Mouse (Mus musculus): ENCODE measurements around the gene Sestd1. TPM values are rescaled to one million over a fixed set of nuclear protein-coding genes. Genes with fewer than 3 reads are reported as not detected.

Gene Sestd1
- polyA plus RNA-seq, 1 experiment from 2014 or later: 27.9 TPM

- TF ChIP-seq CTCF (IDR thresholded peaks at IDR 0.05; ENCODE audit: low read depth): no peak
- Histone ChIP-seq H3K4me2 (no peak overlapping the region), H3K4me1 (ENCODE audit: insufficient read depth) (no peaks in the 10 kb centered on the region), H3K9me3 (ENCODE audit: low read depth, low read length) (no peaks in the 10 kb centered on the region), H3K9ac (no peak overlapping the region), H3K4me3 (ENCODE audit: low read depth, low read length) (no peak overlapping the region), H3K27me3 (ENCODE audit: insufficient read depth, low read length) (no peaks in the 10 kb centered on the region), H3K27ac (ENCODE audit: low read depth) (no peak overlapping the region), H3K36me3 (ENCODE audit: insufficient read depth) (peaks cover 15% of the 10 kb centered on the region)
- no peak for ATAC-seq (ENCODE audit: insufficient read depth)
- 82% methylated on average over 4 of the region's 4 CpGs for WGBS
- no peak for DNase-seq
These were observed 80.0 kb downstream of the Sestd1 start for GRCm38 (mm10) chr2:77200379-77200778.

GRCm38 (mm10) chr2:77198246-77198645 is 82.1 kb downstream of the Sestd1 start:
- no peak for DNase-seq
- Histone ChIP-seq H3K9ac (no peak overlapping the region), H3K27me3 (ENCODE audit: insufficient read depth, low read length) (no peaks in the 10 kb centered on the region), H3K4me1 (ENCODE audit: insufficient read depth) (no peaks in the 10 kb centered on the region), H3K4me3 (ENCODE audit: low read depth, low read length) (no peak overlapping the region), H3K4me2 (no peak overlapping the region), H3K27ac (ENCODE audit: low read depth) (no peak overlapping the region), H3K9me3 (ENCODE audit: low read depth, low read length) (no peaks in the 10 kb centered on the region), H3K36me3 (ENCODE audit: insufficient read depth) (peaks cover 31% of the 10 kb centered on the region)
- no peak for ATAC-seq (ENCODE audit: insufficient read depth)
- 55% methylated on average over 5 of the region's 5 CpGs for WGBS
- TF ChIP-seq CTCF (IDR thresholded peaks at IDR 0.05; ENCODE audit: low read depth): no peak

- Histone ChIP-seq H3K4me3 (ENCODE audit: low read depth, low read length) (no peak overlapping the region), H3K36me3 (ENCODE audit: insufficient read depth) (peaks cover 31% of the 10 kb centered on the region), H3K27ac (ENCODE audit: low read depth) (no peak overlapping the region), H3K9ac (no peak overlapping the region), H3K9me3 (ENCODE audit: low read depth, low read length) (no peaks in the 10 kb centered on the region), H3K4me1 (ENCODE audit: insufficient read depth) (no peaks in the 10 kb centered on the region), H3K27me3 (ENCODE audit: insufficient read depth, low read length) (no peaks in the 10 kb centered on the region), H3K4me2 (no peak overlapping the region)
- WGBS: 76% methylated on average over 4 of the region's 4 CpGs
- ATAC-seq (ENCODE audit: insufficient read depth) (no peak), DNase-seq (no peak)
- TF ChIP-seq CTCF (IDR thresholded peaks at IDR 0.05; ENCODE audit: low read depth): no peak
These were observed 83.6 kb downstream of the Sestd1 start for GRCm38 (mm10) chr2:77196819-77197218.

GRCm38 (mm10) chr2:77195056-77195455 is 85.3 kb downstream of the Sestd1 start:
- Histone ChIP-seq H3K27ac (ENCODE audit: low read depth) (no peak overlapping the region), H3K36me3 (ENCODE audit: insufficient read depth) (peaks cover 47% of the 10 kb centered on the region), H3K4me3 (ENCODE audit: low read depth, low read length) (no peak overlapping the region), H3K9ac (no peak overlapping the region), H3K27me3 (ENCODE audit: insufficient read depth, low read length) (no peaks in the 10 kb centered on the region), H3K9me3 (ENCODE audit: low read depth, low read length) (no peaks in the 10 kb centered on the region), H3K4me1 (ENCODE audit: insufficient read depth) (no peaks in the 10 kb centered on the region), H3K4me2 (no peak overlapping the region)
- WGBS: 81% methylated on average over 5 of the region's 5 CpGs
- ATAC-seq (ENCODE audit: insufficient read depth) (no peak), DNase-seq (no peak)
- no peak for TF ChIP-seq CTCF (IDR thresholded peaks at IDR 0.05; ENCODE audit: low read depth)

- 93% methylated on average over 3 of the region's 3 CpGs for WGBS
- Histone ChIP-seq H3K36me3 (ENCODE audit: insufficient read depth) (peaks cover 60% of the 10 kb centered on the region), H3K4me3 (ENCODE audit: low read depth, low read length) (no peak overlapping the region), H3K27ac (ENCODE audit: low read depth) (no peak overlapping the region), H3K9ac (no peak overlapping the region), H3K4me1 (ENCODE audit: insufficient read depth) (no peaks in the 10 kb centered on the region), H3K9me3 (ENCODE audit: low read depth, low read length) (no peaks in the 10 kb centered on the region), H3K4me2 (no peak overlapping the region), H3K27me3 (ENCODE audit: insufficient read depth, low read length) (no peaks in the 10 kb centered on the region)
- no peak for TF ChIP-seq CTCF (IDR thresholded peaks at IDR 0.05; ENCODE audit: low read depth)
- ATAC-seq (ENCODE audit: insufficient read depth) (no peak), DNase-seq (no peak)
These were observed 88.6 kb downstream of the Sestd1 start for GRCm38 (mm10) chr2:77191811-77192210.

GRCm38 (mm10) chr2:77190891-77191290 is 89.5 kb downstream of the Sestd1 start:
- Histone ChIP-seq H3K9ac (no peak overlapping the region), H3K4me2 (no peak overlapping the region), H3K27ac (ENCODE audit: low read depth) (no peak overlapping the region), H3K36me3 (ENCODE audit: insufficient read depth) (peaks cover 61% of the 10 kb centered on the region), H3K9me3 (ENCODE audit: low read depth, low read length) (no peaks in the 10 kb centered on the region), H3K4me3 (ENCODE audit: low read depth, low read length) (no peak overlapping the region), H3K27me3 (ENCODE audit: insufficient read depth, low read length) (no peaks in the 10 kb centered on the region), H3K4me1 (ENCODE audit: insufficient read depth) (no peaks in the 10 kb centered on the region)
- DNase-seq (no peak), ATAC-seq (ENCODE audit: insufficient read depth) (no peak)
- 92% methylated on average over 7 of the region's 7 CpGs for WGBS
- no peak for TF ChIP-seq CTCF (IDR thresholded peaks at IDR 0.05; ENCODE audit: low read depth)

GRCm38 (mm10) chr2:77190301-77190700 is 90.1 kb downstream of the Sestd1 start:
- H3K27ac ChIP-seq (ENCODE audit: low read depth): no peak overlapping the region
- no peak overlapping the region for H3K4me3 ChIP-seq (ENCODE audit: low read depth, low read length)
- H3K4me1 ChIP-seq (ENCODE audit: insufficient read depth): no peaks in the 10 kb centered on the region
- H3K36me3 ChIP-seq (ENCODE audit: insufficient read depth): peaks cover 65% of the 10 kb centered on the region
- TF ChIP-seq CTCF (IDR thresholded peaks at IDR 0.05; ENCODE audit: low read depth): no peak
- H3K9ac ChIP-seq: no peak overlapping the region
- ATAC-seq (ENCODE audit: insufficient read depth) (no peak), DNase-seq (no peak)
- WGBS: 84% methylated on average over 3 of the region's 3 CpGs
- no peaks in the 10 kb centered on the region for H3K27me3 ChIP-seq (ENCODE audit: insufficient read depth, low read length)
- no peak overlapping the region for H3K4me2 ChIP-seq
- no peaks in the 10 kb centered on the region for H3K9me3 ChIP-seq (ENCODE audit: low read depth, low read length)

- 84% methylated on average over 7 of the region's 7 CpGs for WGBS
- no peak overlapping the region for H3K27ac ChIP-seq (ENCODE audit: low read depth)
- H3K27me3 ChIP-seq (ENCODE audit: insufficient read depth, low read length): no peaks in the 10 kb centered on the region
- no peak for TF ChIP-seq CTCF (IDR thresholded peaks at IDR 0.05; ENCODE audit: low read depth)
- H3K4me2 ChIP-seq: no peak overlapping the region
- peaks cover 61% of the 10 kb centered on the region for H3K36me3 ChIP-seq (ENCODE audit: insufficient read depth)
- no peak overlapping the region for H3K4me3 ChIP-seq (ENCODE audit: low read depth, low read length)
- no peak for ATAC-seq (ENCODE audit: insufficient read depth)
- DNase-seq: no peak
- no peaks in the 10 kb centered on the region for H3K4me1 ChIP-seq (ENCODE audit: insufficient read depth)
- H3K9me3 ChIP-seq (ENCODE audit: low read depth, low read length): no peaks in the 10 kb centered on the region
- no peak overlapping the region for H3K9ac ChIP-seq
These were observed 90.7 kb downstream of the Sestd1 start for GRCm38 (mm10) chr2:77189671-77190070.

Measured in lung, embryonic 14.5 days (tissue).